Mouse (Mus musculus): ENCODE measurements around the gene Olfr656. TPM values are rescaled to one million over a fixed set of nuclear protein-coding genes. Genes with fewer than 3 reads are reported as not detected.

Olfr656 gene
- polyA plus RNA-seq (2014; fragmentation: Nextera tagmentation; extraction: Ambion mirVana): 0.04 TPM in 1 of 2 replicates, not detected in the other

DNA sequence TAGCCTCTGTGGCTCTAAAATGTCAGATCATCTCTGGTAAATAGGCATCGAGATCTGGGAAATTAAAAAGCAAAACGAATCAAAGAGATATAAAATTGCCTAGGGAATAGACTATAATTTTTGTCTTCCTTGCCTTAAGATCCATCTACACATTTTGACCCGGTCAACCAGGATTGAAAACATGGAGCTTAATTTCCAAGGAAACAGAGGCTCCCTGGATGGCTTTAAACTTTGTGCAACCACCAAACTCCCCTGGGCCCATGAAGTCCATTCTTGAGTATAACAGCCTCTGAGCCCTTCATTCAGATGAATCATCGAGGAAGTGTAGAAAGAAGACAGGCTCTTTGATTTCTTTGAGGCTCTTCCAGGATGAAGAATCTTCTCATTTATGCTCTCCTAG, at the start of gene Olfr656:
TSS of gene Olfr656 (plus strand) at position 301 of the 400 bp plus-strand sequence.
- no peaks in the 10 kb centered on the region for H3K27me3 ChIP-seq (ENCODE audit: control insufficient read depth, insufficient read depth, low read length)
- H3K9ac ChIP-seq: no peak within 1 kb of the TSS
- no peak for ATAC-seq (ENCODE audit: low FRiP score)
- no peak within 1 kb of the TSS for H3K4me2 ChIP-seq (replicated peaks)
- DNase-seq (ENCODE audit: low spot score): no peak
- no peaks in the 10 kb centered on the region for H3K36me3 ChIP-seq (replicated peaks; ENCODE audit: control insufficient read depth, insufficient read depth)
- H3K4me3 ChIP-seq (replicated peaks; ENCODE audit: low read length): no peak within 1 kb of the TSS
- H3K27ac ChIP-seq: no peak within 1 kb of the TSS
- H3K4me1 ChIP-seq (replicated peaks; ENCODE audit: control insufficient read depth, insufficient read depth, low read length): no peaks in the 10 kb centered on the region
- 79% methylated on average over 4 of the region's 4 CpGs for WGBS
- no peaks in the 10 kb centered on the region for H3K9me3 ChIP-seq (ENCODE audit: control insufficient read depth, low read length)

DNA sequence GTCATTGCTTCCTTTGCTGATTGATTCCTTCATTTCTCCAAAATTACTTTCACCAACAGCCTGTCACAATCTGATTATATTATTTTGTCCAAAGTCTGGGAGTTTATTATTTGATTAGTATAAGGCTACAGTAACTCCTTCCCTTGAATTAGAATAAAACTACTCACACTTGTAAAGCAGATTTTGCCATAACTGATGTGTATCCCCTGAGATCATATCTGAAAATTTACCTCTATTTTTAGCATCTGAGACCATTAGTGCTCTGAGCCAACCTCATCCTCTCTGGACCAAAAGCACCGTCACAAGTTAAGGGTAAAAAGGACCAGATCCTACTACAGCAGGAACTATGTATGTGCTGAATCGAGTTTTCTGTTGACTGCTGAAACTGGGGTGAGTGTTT, 36.7 kb upstream of the Olfr656 start, which contains the start of gene Olfr653:
TSS of gene Olfr653 (plus strand) at position 301 of the 400 bp plus-strand sequence.
- H3K9ac ChIP-seq: no peak within 1 kb of the TSS
- WGBS: 77% methylated on average over 2 of the region's 2 CpGs
- H3K4me2 ChIP-seq (replicated peaks): no peak within 1 kb of the TSS
- no peaks in the 10 kb centered on the region for H3K4me1 ChIP-seq (replicated peaks; ENCODE audit: control insufficient read depth, insufficient read depth, low read length)
- no peaks in the 10 kb centered on the region for H3K27me3 ChIP-seq (ENCODE audit: control insufficient read depth, insufficient read depth, low read length)
- DNase-seq (ENCODE audit: low spot score) (no peak), ATAC-seq (ENCODE audit: low FRiP score) (no peak)
- no peak within 1 kb of the TSS for H3K4me3 ChIP-seq (replicated peaks; ENCODE audit: low read length)
- no peaks in the 10 kb centered on the region for H3K9me3 ChIP-seq (ENCODE audit: control insufficient read depth, low read length)
- H3K36me3 ChIP-seq (replicated peaks; ENCODE audit: control insufficient read depth, insufficient read depth): no peaks in the 10 kb centered on the region
- H3K27ac ChIP-seq: no peak within 1 kb of the TSS

GRCm38 (mm10) chr7:104580846-104581245, 32.9 kb upstream of the Olfr656 start:
- Histone ChIP-seq H3K9ac (no peak overlapping the region), H3K4me1 (replicated peaks; ENCODE audit: control insufficient read depth, insufficient read depth, low read length) (no peaks in the 10 kb centered on the region), H3K27me3 (ENCODE audit: control insufficient read depth, insufficient read depth, low read length) (no peaks in the 10 kb centered on the region), H3K27ac (no peak overlapping the region), H3K9me3 (ENCODE audit: control insufficient read depth, low read length) (no peaks in the 10 kb centered on the region), H3K4me2 (replicated peaks) (no peak overlapping the region), H3K36me3 (replicated peaks; ENCODE audit: control insufficient read depth, insufficient read depth) (no peaks in the 10 kb centered on the region), H3K4me3 (replicated peaks; ENCODE audit: low read length) (no peak overlapping the region)
- WGBS: 95% methylated on average over 4 of the region's 4 CpGs
- DNase-seq (ENCODE audit: low spot score): no peak
- no peak for ATAC-seq (ENCODE audit: low FRiP score)

GRCm38 (mm10) chr7:104581429-104581828, 32.3 kb upstream of the Olfr656 start:
- Histone ChIP-seq H3K4me2 (replicated peaks) (no peak overlapping the region), H3K4me3 (replicated peaks; ENCODE audit: low read length) (no peak overlapping the region), H3K36me3 (replicated peaks; ENCODE audit: control insufficient read depth, insufficient read depth) (no peaks in the 10 kb centered on the region), H3K9ac (no peak overlapping the region), H3K4me1 (replicated peaks; ENCODE audit: control insufficient read depth, insufficient read depth, low read length) (no peaks in the 10 kb centered on the region), H3K9me3 (ENCODE audit: control insufficient read depth, low read length) (no peaks in the 10 kb centered on the region), H3K27ac (no peak overlapping the region), H3K27me3 (ENCODE audit: control insufficient read depth, insufficient read depth, low read length) (no peaks in the 10 kb centered on the region)
- 90% methylated on average over 4 of the region's 4 CpGs for WGBS
- DNase-seq (ENCODE audit: low spot score): no peak
- ATAC-seq (ENCODE audit: low FRiP score): no peak

DNA sequence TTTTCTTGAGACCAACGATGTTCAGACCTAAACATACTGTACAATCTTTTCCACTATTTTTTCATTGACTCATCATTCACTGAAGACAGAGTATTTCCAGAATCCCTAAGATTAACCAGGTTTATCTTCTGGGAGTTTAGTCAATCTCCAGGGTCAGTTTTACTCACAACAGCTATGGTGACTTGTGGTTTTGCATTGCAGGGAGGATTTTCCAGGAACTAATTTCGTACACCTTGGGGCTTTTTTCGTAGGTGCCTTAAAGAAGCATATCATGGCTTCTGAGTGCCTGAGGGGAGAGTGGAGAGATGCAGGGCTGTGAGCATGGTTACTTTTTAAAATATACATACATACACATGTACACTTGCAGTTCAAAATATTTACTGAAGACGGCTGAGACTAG, 27.0 kb upstream of the Olfr656 start, which contains the start of gene Olfr654:
TSS of gene Olfr654 (plus strand) at position 301 of the 400 bp plus-strand sequence.
- DNase-seq (ENCODE audit: low spot score) (no peak), ATAC-seq (ENCODE audit: low FRiP score) (no peak)
- Histone ChIP-seq H3K9me3 (ENCODE audit: control insufficient read depth, low read length) (no peaks in the 10 kb centered on the region), H3K27me3 (ENCODE audit: control insufficient read depth, insufficient read depth, low read length) (no peaks in the 10 kb centered on the region), H3K36me3 (replicated peaks; ENCODE audit: control insufficient read depth, insufficient read depth) (no peaks in the 10 kb centered on the region), H3K4me2 (replicated peaks) (no peak within 1 kb of the TSS), H3K27ac (no peak within 1 kb of the TSS), H3K9ac (no peak within 1 kb of the TSS), H3K4me1 (replicated peaks; ENCODE audit: control insufficient read depth, insufficient read depth, low read length) (no peaks in the 10 kb centered on the region), H3K4me3 (replicated peaks; ENCODE audit: low read length) (no peak within 1 kb of the TSS)
- WGBS: 93% methylated on average over 4 of the region's 4 CpGs

- WGBS: 86% methylated on average over 5 of the region's 5 CpGs
- H3K36me3 ChIP-seq (replicated peaks; ENCODE audit: control insufficient read depth, insufficient read depth): no peaks in the 10 kb centered on the region
- H3K27ac ChIP-seq: no peak overlapping the region
- no peak for DNase-seq (ENCODE audit: low spot score)
- no peaks in the 10 kb centered on the region for H3K4me1 ChIP-seq (replicated peaks; ENCODE audit: control insufficient read depth, insufficient read depth, low read length)
- ATAC-seq (ENCODE audit: low FRiP score): no peak
- no peak overlapping the region for H3K4me3 ChIP-seq (replicated peaks; ENCODE audit: low read length)
- H3K9me3 ChIP-seq (ENCODE audit: control insufficient read depth, low read length): no peaks in the 10 kb centered on the region
- H3K9ac ChIP-seq: no peak overlapping the region
- H3K4me2 ChIP-seq (replicated peaks): no peak overlapping the region
- no peaks in the 10 kb centered on the region for H3K27me3 ChIP-seq (ENCODE audit: control insufficient read depth, insufficient read depth, low read length)
Observed at GRCm38 (mm10) chr7:104588274-104588673, 25.5 kb upstream of the Olfr656 start.

DNA sequence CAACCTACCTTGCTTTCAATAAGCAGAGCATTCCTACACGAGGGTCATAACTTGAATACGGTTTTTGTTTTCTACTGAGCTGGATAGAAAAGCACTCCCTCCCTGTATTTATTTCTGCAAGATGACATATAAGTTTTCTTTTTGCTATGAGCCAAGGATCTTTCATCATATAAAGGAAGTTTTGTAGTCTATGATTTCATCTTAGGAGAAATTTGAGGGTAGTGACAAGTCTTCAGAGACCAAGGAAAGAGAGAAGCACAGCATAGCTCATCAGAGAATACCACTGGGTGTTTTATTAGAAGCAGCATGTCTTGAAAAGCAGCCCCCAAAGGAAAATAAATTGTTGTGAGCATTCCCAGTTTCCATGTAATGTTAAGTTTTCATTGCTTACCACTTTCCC, 12.1 kb upstream of the Olfr656 start, which contains the start of gene Olfr655:
TSS of gene Olfr655 (minus strand) at position 101 of the 400 bp plus-strand sequence.
- DNase-seq (ENCODE audit: low spot score): no peak

DNA sequence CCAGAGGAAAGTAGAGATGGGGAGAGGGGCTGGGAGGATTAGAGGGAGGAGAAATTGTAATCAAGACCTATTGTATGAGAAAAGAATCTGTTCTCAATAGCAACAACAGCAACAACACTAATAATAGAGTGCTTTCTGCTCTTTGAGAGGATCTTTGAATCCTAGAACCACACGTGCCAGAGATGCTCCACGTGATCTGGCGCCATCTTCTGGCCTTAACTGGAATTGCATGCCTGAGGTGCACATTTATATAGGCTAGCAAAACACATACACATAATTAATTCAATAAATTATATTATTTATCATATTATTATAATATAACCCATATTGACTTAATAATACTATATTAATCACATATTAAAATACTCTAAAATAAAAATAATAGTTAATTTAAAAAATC, 10.6 kb upstream of the Olfr656 start:
- no peaks in the 10 kb centered on the region for H3K9me3 ChIP-seq (ENCODE audit: control insufficient read depth, low read length)
- no peaks in the 10 kb centered on the region for H3K27me3 ChIP-seq (ENCODE audit: control insufficient read depth, insufficient read depth, low read length)
- WGBS: 7% methylated on average over 3 of the region's 3 CpGs

More for the DNA sequence above, 12.1 kb upstream of the Olfr656 start, which contains the start of gene Olfr655:
- H3K9me3 ChIP-seq (ENCODE audit: control insufficient read depth, low read length): no peaks in the 10 kb centered on the region
- no peaks in the 10 kb centered on the region for H3K27me3 ChIP-seq (ENCODE audit: control insufficient read depth, insufficient read depth, low read length)
- H3K4me3 ChIP-seq (replicated peaks; ENCODE audit: low read length): no peak within 1 kb of the TSS
- no peaks in the 10 kb centered on the region for H3K4me1 ChIP-seq (replicated peaks; ENCODE audit: control insufficient read depth, insufficient read depth, low read length)
- no peak within 1 kb of the TSS for H3K9ac ChIP-seq
- H3K4me2 ChIP-seq (replicated peaks): no peak within 1 kb of the TSS
- 90% methylated on average over 2 of the region's 2 CpGs for WGBS
- no peak within 1 kb of the TSS for H3K27ac ChIP-seq
- H3K36me3 ChIP-seq (replicated peaks; ENCODE audit: control insufficient read depth, insufficient read depth): no peaks in the 10 kb centered on the region
- no peak for ATAC-seq (ENCODE audit: low FRiP score)

DNA sequence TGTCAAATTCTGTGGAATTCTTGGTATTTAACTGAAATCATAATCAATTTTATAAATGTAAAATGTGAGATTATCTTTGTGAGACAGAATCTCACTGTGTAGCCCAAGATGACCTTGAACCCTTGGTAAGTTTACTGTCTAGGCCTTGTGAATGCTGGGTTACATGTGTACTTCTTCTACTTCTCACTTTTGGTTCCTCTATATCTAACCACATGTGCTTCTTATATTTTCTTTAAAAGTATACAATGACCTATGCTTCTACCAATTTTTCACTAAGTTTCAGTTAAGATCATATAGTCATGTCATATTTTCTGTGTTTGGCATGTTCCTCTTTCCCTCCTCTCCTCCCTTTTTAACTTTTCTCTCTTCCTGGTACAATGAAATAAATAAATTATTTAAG, 9.0 kb upstream of the Olfr656 start:
- Histone ChIP-seq H3K9ac (no peak overlapping the region), H3K4me2 (replicated peaks) (no peak overlapping the region), H3K9me3 (ENCODE audit: control insufficient read depth, low read length) (no peaks in the 10 kb centered on the region), H3K4me1 (replicated peaks; ENCODE audit: control insufficient read depth, insufficient read depth, low read length) (no peaks in the 10 kb centered on the region), H3K4me3 (replicated peaks; ENCODE audit: low read length) (no peak overlapping the region), H3K36me3 (replicated peaks; ENCODE audit: control insufficient read depth, insufficient read depth) (no peaks in the 10 kb centered on the region), H3K27me3 (ENCODE audit: control insufficient read depth, insufficient read depth, low read length) (no peaks in the 10 kb centered on the region), H3K27ac (no peak overlapping the region)
- no peak for ATAC-seq (ENCODE audit: low FRiP score)
- no peak for DNase-seq (ENCODE audit: low spot score)

More for the DNA sequence above, 10.6 kb upstream of the Olfr656 start:
- Histone ChIP-seq H3K36me3 (replicated peaks; ENCODE audit: control insufficient read depth, insufficient read depth) (no peaks in the 10 kb centered on the region), H3K9ac (no peak overlapping the region), H3K4me2 (replicated peaks) (no peak overlapping the region), H3K4me3 (replicated peaks; ENCODE audit: low read length) (no peak overlapping the region), H3K4me1 (replicated peaks; ENCODE audit: control insufficient read depth, insufficient read depth, low read length) (no peaks in the 10 kb centered on the region), H3K27ac (no peak overlapping the region)
- DNase-seq (ENCODE audit: low spot score): peak; percentile 30
- ATAC-seq (ENCODE audit: low FRiP score): no peak

DNA sequence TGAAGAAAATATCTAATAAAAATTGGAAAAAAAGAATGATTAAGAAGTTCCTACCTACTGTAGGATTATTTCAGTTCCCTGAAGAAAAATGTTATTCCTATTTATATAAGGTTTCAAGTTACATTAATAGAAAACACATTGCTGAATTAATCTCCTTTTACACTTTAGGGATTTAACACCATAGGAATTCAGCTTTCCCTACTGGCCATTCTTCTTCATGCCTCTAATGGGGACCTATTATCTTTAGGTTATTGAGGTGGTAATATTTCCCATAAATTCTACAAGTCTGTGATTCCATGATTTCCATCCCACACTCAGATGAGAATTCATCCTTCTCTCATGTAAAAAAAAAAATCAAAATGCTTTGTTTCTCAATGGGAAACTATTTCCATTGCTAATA, 10.7 kb downstream of the Olfr656 start, which contains the start of gene Olfr657:
TSS of gene Olfr657 (plus strand) at position 301 of the 400 bp plus-strand sequence.
- Histone ChIP-seq H3K9ac (no peak within 1 kb of the TSS), H3K27me3 (ENCODE audit: control insufficient read depth, insufficient read depth, low read length) (no peaks in the 10 kb centered on the region), H3K4me3 (replicated peaks; ENCODE audit: low read length) (no peak within 1 kb of the TSS), H3K4me2 (replicated peaks) (no peak within 1 kb of the TSS), H3K4me1 (replicated peaks; ENCODE audit: control insufficient read depth, insufficient read depth, low read length) (no peaks in the 10 kb centered on the region), H3K27ac (no peak within 1 kb of the TSS), H3K9me3 (ENCODE audit: control insufficient read depth, low read length) (no peaks in the 10 kb centered on the region), H3K36me3 (replicated peaks; ENCODE audit: control insufficient read depth, insufficient read depth) (no peaks in the 10 kb centered on the region)
- no peak for ATAC-seq (ENCODE audit: low FRiP score)
- no peak for DNase-seq (ENCODE audit: low spot score)
